Mouse (Mus musculus) T-helper 1 cell (primary cell): ENCODE data around the gene Wnt3a.

Experiments used
- in situ Hi-C: fragments of 300-600 bp; cut with MboI, MseI; formaldehyde crosslinking; loops from one replicate; pipeline ENCODE4 v1.15.1; 2025; ENCODE audit warnings: high pct_unique_total_duplicates

Wnt3a gene

DNA sequence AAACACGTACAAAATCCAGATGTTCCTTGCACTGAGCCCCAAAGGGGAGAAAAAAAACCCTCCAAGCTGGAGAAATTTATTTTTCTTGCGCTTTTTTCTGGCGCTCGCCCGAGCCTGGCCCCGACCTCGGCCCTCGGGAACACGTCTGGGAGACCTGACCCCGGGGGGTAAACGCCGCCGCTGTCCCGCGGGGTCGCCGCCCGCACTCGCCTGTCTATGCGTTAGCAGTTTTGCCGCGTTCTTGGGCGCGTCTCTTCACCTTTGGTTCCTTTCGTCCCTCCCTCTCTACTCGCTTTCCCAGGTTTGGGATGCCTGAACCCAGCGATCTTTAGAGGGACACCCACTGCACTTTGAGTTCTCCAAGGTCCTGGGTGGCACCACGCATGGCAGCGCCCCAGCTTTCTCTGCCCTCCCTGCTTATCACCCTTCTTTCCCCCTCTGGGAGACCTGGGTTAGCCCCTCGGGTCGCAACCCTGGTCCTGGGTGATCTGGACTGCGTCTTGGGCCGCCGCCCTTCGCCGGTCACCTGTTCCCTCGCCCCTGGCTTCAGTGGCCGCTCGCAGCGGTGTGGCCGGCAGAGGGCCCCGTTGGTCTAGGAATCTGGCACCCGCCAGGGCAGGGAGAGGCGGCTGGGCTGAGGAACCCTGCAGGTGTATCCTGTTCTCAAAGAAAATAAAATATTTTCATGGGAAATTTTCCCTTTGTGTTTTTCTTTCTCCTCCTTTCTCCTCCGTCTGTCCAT lies 17.0 kb upstream of the Wnt3a start:
- in situ Hi-C loops = no loop called here

- in situ Hi-C loops = no loop called here
These were observed 16.2 kb upstream of the Wnt3a start, which contains the start of gene Wnt9a for GRCm38 (mm10) chr11:59306461-59307421. Gene Wnt9a (plus strand): TSS chr11:59306928.

DNA sequence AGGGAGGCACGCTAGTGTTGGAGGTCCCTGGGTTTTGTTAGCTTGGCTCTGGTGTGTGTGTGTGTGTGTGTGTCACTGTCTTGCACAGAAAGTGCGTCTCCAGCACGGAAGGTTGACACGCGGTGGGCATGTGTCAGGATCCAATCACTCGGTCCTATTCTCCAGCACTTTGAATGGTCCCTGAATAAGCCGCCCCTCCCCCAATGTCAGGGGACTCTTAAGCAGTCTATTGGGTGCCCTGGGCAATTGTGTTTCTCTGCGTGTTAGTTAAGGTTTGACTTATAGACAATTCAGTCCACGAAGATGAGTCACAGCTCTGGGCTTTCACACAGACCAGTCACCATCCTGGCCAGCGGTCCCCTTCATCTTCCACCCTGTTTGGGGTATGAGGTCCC lies 15.3 kb upstream of the Wnt3a start:
- in situ Hi-C loops = no loop called here

DNA sequence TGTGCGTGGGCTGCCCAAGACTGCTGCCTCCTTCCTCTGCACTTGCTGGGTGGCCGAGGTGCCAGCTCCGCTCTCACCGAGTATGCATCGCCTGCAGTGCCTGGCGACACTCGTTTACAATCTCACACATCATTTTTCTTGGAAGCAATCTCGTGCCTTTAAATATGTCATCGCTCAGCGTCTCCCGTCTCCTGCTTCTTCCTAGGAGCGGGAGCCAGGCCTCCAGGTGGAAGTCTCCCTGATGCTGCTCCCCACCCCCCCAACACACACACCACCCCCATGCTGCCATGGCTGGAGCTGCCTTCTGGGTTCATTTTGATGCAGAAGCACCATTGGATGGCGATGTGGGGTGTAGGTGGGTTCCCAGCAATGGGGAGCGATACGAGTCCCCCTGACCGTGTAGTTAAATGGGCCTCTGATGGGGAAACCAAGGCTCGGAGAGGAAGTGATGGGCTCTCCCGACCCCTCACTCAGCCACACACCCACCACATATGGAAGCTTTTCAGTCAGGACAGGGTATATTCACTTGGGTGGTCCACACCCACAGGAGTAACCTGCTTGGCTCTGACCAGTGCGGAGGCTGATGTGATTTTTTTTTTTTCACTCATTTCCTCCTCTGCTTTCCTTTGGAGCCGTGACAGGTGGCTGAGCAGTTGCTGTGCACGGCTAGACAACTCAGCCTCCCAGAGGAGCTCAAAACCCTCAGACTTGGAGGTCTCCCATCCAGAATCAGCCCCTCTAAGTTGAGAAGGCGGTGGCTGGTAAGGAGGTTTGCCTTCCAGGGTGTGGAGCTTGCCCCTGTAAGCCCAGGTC lies 14.7 kb upstream of the Wnt3a start:
- in situ Hi-C loops = no loop called here

- in situ Hi-C loops = loop anchor here (5.0 kb wide), 1 partner anchor 179 kb away; no protein-coding TSS in a partner anchor
These were observed 12.4 kb upstream of the Wnt3a start for GRCm38 (mm10) chr11:59302700-59303569.

GRCm38 (mm10) chr11:59301053-59301452 lies 10.5 kb upstream of the Wnt3a start:
- in situ Hi-C loops = loop anchor here (5.0 kb wide), 1 partner anchor 181 kb away; no protein-coding TSS in a partner anchor

GRCm38 (mm10) chr11:59300185-59300584 lies 9.6 kb upstream of the Wnt3a start:
- in situ Hi-C loops = loop anchor here (5.0 kb wide), 1 partner anchor 182 kb away; no protein-coding TSS in a partner anchor

GRCm38 (mm10) chr11:59297941-59298340 lies 7.4 kb upstream of the Wnt3a start:
- in situ Hi-C loops = no loop called here

DNA sequence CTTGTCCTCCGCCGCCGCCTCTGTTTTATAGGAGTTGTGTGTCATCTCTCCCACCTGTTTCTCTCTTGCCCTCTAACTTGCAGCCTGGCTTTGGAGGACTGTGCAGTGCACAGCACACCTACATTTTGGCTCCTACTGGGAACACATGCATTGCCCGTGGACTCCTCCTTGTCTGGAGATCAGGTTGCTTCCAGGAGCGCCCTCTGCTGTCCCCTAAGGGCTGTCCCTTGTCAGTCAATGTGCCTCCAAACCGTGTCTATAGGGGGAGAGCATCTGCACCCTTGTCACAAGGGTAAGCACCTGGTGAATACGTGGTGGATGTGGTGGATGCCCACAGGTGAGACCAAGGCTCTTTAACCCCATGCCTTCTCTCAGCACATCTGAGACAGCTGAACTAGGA lies 3.1 kb upstream of the Wnt3a start:
- in situ Hi-C loops = no loop called here

DNA sequence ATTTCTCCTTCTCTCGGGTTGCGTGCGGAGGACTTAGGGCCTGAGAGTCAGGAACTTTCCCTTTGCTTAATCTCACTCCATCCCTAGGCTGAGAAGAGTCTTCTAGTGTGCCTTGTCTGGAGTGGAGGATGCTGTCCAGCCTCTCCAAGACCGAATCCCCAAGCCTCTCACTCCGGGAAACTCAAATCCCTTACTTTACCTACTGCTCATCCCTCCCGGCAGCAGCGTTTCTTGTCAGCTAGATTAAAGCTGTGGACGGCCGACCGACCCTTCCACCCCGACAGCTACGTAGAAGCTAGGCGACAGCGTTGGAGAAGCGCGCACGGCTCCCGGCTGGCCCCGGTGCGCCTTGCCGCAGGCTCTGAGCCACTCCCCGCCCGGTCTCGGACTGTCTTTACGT lies 846 bp downstream of the Wnt3a start:
- in situ Hi-C loops = no loop called here

DNA sequence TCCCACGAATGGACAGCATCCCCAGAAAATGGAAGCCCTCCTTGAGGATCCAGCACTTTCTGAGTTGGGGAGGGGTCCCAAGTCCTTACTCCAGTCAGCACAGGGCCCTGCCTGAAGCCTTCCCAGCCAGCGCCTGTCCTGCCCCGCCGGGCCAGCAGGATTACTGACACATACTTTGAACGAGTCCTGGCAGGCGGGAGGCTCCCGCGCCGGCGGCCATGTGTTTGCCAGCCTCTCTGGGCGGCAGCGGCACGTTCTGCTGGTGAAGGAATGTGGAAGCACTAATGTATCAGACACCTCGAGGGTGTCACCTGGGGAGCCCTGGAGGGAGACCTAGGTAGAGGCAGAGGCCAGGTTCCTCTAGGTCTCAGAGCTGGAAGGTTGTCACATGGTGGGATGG lies 6.4 kb downstream of the Wnt3a start:
- in situ Hi-C loops = no loop called here

DNA sequence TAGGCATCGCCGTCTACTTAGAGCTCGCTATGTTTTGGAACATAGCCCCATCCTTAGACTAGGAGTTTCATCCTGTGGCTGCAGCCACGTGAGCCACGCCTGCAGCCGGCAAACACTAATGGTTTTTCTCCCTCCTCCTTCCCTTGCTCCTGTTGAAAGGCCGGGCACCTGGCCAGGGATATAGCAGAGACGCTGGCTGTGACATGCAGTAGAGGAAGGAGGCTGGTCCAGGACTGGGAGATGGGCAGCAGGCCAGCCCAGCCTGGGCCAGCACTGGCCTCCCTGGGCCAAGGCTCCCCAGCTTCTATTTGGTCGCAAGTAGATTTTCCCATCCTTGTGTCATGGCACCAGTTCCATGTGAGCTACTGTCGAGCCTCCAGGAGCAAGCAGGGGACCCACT lies 7.6 kb downstream of the Wnt3a start:
- in situ Hi-C loops = no loop called here

DNA sequence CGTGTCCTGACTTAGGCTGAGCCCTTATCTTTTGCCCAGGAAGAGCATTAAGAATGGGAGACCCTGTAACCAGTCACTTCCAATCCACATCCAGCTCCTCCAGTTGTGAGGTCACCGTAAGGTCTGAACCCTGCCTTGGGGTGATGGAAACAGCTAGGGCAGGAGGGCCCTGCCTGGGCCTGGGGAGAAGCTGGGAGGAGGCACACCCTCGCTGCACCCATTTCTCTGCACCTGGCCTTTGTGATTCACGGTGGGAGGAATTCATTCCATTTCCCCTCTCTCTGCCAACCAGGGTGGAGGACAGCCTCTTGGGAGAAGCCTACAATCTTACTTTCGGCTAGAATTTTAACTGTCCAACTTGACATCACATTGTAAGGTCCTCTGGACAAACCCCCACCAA lies 8.4 kb downstream of the Wnt3a start:
- in situ Hi-C loops = no loop called here

- in situ Hi-C loops = no loop called here
These were observed 12.5 kb downstream of the Wnt3a start for GRCm38 (mm10) chr11:59278047-59278446.

DNA sequence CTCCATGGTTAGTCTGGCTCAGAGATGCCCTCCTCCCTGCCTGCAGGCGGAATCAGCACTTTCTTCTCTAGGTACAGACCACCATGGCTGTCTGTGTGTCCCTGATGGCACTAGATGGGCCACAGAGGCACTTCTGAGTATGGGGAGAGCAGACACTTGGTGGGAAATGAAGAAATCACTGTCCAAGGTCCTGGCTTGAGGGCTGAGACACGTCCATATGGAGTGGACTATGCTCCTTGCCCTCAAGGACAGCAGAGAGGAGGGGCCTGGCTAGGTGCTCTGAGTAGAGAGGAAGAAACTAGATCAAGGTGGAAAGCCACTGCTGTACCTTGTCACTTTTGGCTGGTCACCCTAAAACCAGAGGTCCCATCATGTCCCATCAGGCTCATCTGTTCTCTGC lies 13.7 kb downstream of the Wnt3a start:
- in situ Hi-C loops = no loop called here

DNA sequence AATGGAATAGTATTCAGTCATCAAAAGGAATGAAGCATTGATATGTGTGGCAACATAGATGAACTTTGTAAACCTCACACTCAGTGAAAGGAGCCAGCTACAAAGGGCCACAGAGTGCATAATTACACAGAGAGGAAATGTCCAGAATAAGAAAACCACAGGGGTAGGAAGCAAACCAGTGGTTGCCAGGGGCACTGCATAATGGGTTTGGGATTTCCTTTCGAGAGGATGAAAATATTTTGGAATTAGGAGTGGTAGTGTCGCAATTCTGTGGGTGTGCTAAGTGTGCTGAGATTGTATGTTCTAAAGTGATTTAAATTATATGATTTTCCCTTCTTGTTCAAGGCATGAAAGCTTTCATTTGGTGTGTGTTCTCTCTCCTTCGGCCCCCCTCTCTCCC lies 16.4 kb downstream of the Wnt3a start:
- in situ Hi-C loops = no loop called here

DNA sequence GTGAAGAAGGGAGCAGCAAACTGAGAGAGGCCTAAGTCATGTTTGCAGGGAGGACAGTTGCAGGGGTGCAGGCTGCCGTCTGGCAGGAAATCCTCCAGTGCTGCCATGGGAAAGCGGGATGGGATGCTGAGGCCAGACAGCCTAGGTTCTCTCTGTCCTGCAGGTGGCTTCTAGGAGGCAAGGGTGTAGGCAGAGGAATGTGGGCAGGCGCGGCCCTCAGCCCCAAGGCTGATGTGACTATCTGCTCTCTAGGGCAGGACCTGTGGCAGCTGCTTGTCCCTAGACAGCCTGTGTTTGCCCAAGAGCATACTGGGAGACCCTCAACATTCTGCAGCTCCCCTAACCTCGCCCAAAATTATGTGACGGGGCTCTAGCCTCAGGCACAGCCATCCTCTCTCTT lies 23.8 kb downstream of the Wnt3a start:
- in situ Hi-C loops = no loop called here

DNA sequence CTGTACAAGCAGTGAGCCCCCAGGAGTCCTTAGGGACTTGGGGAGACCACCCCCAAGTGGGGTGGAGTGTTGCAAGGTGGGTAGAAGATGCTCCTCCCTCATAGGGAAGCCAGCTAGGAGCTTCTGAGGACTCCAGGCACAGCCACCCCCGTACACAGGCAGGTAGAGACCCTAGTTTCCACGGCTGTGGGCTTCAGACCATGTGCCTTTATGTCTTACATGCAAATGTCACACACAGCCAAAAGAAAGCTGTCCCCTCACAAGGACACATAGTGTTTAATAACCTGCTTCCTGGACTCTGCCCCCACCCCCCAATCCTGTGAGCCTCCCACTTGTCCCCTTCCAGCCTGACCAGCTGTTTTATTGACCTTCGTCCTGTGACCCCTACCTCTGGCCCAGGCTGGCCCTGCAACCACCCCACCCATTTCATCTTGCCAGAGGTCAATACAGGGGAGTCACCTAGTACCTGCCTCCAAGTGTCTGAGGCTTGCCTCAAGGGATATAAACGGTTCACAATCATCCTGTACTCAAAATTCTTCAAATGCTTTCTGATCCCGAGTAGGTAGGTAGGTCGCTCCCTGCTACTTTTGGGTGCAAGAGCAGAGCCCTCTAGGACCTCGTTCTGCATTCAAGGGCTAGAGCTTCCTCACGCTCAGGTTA lies 25.3 kb downstream of the Wnt3a start:
- in situ Hi-C loops = no loop called here

DNA sequence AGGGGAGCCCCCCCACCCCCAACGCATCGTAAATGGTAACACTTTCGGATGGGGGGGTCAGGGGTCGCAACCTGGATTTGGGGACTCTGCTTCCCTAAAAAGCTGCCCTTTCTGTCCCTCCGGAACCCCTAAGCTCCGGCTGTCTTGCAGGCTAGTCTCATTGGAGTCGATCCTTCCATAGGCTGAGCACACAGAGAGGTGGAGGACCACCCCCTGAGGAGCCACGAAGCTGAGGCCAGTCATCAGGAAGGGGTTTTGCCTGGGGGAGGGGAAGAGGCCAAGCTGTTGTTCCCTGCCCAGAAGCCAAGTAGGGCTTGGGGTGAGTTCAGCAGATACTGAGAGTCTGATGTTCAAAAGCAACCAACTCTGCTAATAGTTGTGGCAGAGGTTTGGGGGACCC lies 26.0 kb downstream of the Wnt3a start:
- in situ Hi-C loops = no loop called here

DNA sequence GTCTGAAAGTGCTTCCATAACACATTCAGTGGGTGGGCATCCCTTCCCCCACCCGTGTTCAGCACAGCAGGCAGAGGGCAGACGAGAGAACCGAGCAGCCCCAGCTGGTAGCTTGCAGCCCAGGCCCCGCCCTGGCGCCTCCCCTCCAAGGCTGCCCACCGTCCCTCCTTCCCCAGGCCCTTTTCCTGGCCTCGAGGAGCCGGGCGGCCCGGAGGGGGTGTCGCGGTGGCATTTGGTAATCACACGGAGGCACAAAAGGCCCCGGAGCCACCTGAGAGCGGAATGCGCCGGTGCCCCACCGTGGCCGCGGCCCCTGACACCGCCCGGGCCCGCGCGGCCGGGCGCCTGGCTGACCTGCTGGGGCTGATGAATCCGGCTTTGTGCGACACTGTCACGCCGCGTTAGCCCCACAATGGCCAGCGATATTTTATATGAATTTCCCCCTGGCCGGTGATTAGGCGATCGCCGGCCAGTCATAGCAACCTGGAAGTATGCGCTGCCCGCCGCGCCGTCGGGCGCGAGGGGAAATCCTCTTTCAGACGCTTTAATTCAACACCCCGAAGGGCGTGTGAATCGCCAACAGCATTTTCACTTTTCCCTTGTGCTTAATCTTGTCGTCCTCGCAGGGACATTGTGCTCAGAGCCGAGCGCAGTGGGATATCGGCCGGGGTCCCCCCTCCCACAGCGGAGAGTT lies 26.5 kb downstream of the Wnt3a start:
- in situ Hi-C loops = no loop called here
